Mouse (Mus musculus) heart, embryonic 12.5 days (tissue): ENCODE measurements around the gene Dtl. TPM values are rescaled to one million over a fixed set of nuclear protein-coding genes. Genes with fewer than 3 reads are reported as not detected.
A peak's percentile ranks its signal among the peaks of the same experiment; 100 is the strongest.

Experiments
- ATAC-seq: fragments of 200-750 bp; cut with Nextera tagmentation; 2 replicates; pipeline ENCODE4 v1.8.0; 2017; ENCODE audit warnings: moderate TSS enrichment, moderate library complexity; ENCODE audit not compliant: insufficient number of reproducible peaks, low FRiP score
- H3K27ac ChIP-seq: fragments of 300-500 bp; sonication (generic); 2 replicates; pipeline ENCODE4 v1.5.1; 2016; ENCODE audit warnings: mild to moderate bottlenecking, moderate library complexity; ENCODE audit not compliant: poor library complexity, severe bottlenecking
- H3K27me3 ChIP-seq: fragments of 300-500 bp; sonication (generic); replicated peaks from 2 replicates; pipeline ENCODE4 v1.6.1; 2016; ENCODE audit warnings: mild to moderate bottlenecking, moderate library complexity
- H3K36me3 ChIP-seq: fragments of 300-500 bp; sonication (generic); 2 replicates; pipeline ENCODE4 v1.6.1; 2016; ENCODE audit warnings: mild to moderate bottlenecking, moderate library complexity
- H3K4me1 ChIP-seq: fragments of 300-500 bp; sonication (generic); replicated peaks from 2 replicates; pipeline ENCODE4 v1.6.1; 2016; ENCODE audit warnings: mild to moderate bottlenecking
- H3K4me2 ChIP-seq: fragments of 300-500 bp; sonication (generic); 2 replicates; pipeline ENCODE4 v1.6.1; 2016; ENCODE audit warnings: mild to moderate bottlenecking, moderate library complexity
- H3K4me3 ChIP-seq: fragments of 300-500 bp; sonication (generic); 2 replicates; pipeline ENCODE4 v1.5.1; 2016; ENCODE audit warnings: mild to moderate bottlenecking
- H3K9ac ChIP-seq: fragments of 300-500 bp; sonication (generic); 2 replicates; pipeline ENCODE4 v1.6.1; 2016; ENCODE audit warnings: mild to moderate bottlenecking, moderate library complexity
- H3K9me3 ChIP-seq: fragments of 300-500 bp; sonication (generic); replicated peaks from 2 replicates; pipeline ENCODE4 v1.6.1; 2016; ENCODE audit warnings: mild to moderate bottlenecking, moderate library complexity
- WGBS: fragments of 180-500 bp; shearing (Covaris S2); methylation state at CpG from one replicate; pipeline ENCODE4 v1.1.7; 2016; 5-methylcytosine and 5-hydroxymethylcytosine counted together
- polyA plus RNA-seq: library from polyadenylated mRNA; unstranded; fragments of >200 nt; fragmentation: Nextera tagmentation; extraction: Ambion mirVana; gene quantifications from 2 replicates; pipeline ENCODE4 v1.2.1, GENCODE M21; 2016

Gene Dtl
- polyA plus RNA-seq, 1 experiment from 2014 or later: 40.3 TPM

DNA sequence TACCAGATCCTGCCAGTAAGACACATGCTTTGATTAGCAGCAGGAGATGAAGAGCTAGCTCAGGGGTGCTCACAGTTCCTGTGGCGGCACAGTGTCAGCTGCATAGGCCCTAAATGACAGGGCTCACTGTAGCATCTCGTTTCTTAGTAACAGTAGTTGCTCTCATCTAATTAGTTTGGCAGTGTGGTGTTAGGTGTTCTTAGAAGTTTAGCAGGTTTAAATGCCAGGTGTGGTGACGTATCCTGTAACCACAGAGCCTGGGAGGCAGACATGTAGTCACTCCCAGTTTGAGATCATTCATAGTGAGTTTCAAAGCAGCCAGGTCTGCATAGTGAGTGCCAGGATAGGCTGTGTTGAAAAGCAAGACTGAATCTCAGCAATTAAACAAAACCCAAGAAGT lies 4.2 kb upstream of the Dtl start:
- WGBS: 87% methylated on average over 3 of the region's 3 CpGs
- H3K27me3 ChIP-seq: no peaks in the 10 kb centered on the region
- peaks cover 29% of the 10 kb centered on the region for H3K36me3 ChIP-seq

GRCm38 (mm10) chr1:191574871-191575457 lies 380 bp downstream of the Dtl start:
- H3K4me2 ChIP-seq: peak overlapping the region; percentile 77
- no peaks in the 10 kb centered on the region for H3K9me3 ChIP-seq
- peak; percentile 28 for ATAC-seq
- H3K9ac ChIP-seq: peak overlapping the region; percentile 78
- peak overlapping the region; percentile 87 for H3K27ac ChIP-seq
- under 1% methylated on average over 52 of the region's 52 CpGs for WGBS
- peaks cover 14% of the 10 kb centered on the region for H3K36me3 ChIP-seq
- peaks cover 20% of the 10 kb centered on the region for H3K4me1 ChIP-seq
- peak overlapping the region; percentile 67 for H3K4me3 ChIP-seq
- H3K27me3 ChIP-seq: no peaks in the 10 kb centered on the region

More for the DNA sequence above, 4.2 kb upstream of the Dtl start:
- Histone ChIP-seq H3K4me3 (no peak overlapping the region), H3K9me3 (no peaks in the 10 kb centered on the region), H3K27ac (no peak overlapping the region), H3K4me2 (no peak overlapping the region), H3K9ac (no peak overlapping the region), H3K4me1 (peaks cover 20% of the 10 kb centered on the region)
- no peak for ATAC-seq

GRCm38 (mm10) chr1:191573906-191574639 lies 1.3 kb downstream of the Dtl start:
- 3% methylated on average over 13 of the region's 13 CpGs for WGBS
- H3K4me3 ChIP-seq: peak overlapping the region; percentile 67
- no peak for ATAC-seq
- peaks cover 14% of the 10 kb centered on the region for H3K36me3 ChIP-seq
- H3K4me2 ChIP-seq: peak overlapping the region; percentile 77
- peaks cover 20% of the 10 kb centered on the region for H3K4me1 ChIP-seq
- no peaks in the 10 kb centered on the region for H3K9me3 ChIP-seq
- peak overlapping the region; percentile 78 for H3K9ac ChIP-seq
- H3K27me3 ChIP-seq: no peaks in the 10 kb centered on the region
- peak overlapping the region; percentile 87 for H3K27ac ChIP-seq

DNA sequence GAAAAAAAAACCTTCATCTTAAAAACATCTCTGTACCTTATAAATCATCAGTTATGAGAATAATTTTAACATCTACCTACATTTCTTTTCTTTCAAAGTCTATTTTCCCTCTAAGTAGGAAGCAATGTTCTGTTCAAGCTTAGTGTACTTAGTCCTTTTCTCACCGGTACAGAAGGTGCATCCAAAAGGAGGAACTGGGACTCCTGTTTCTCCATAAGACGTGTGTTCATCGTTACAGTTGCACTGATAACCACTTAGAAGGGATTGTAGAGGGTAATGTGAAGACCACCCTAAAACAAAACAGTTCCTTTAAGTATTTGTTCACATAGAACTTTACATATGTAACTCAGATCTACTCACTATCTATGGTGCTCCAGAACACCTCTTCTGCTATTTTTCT lies 4.9 kb downstream of the Dtl start:
- Histone ChIP-seq H3K4me2 (no peak overlapping the region), H3K4me3 (no peak overlapping the region), H3K9ac (no peak overlapping the region), H3K4me1 (no peaks in the 10 kb centered on the region), H3K27ac (no peak overlapping the region), H3K27me3 (no peaks in the 10 kb centered on the region), H3K9me3 (no peaks in the 10 kb centered on the region), H3K36me3 (peaks cover 29% of the 10 kb centered on the region)
- 87% methylated on average over 3 of the region's 3 CpGs for WGBS
- no peak for ATAC-seq

- ATAC-seq: no peak
- no peaks in the 10 kb centered on the region for H3K4me1 ChIP-seq
- no peaks in the 10 kb centered on the region for H3K27me3 ChIP-seq
- WGBS: 100% methylated on average over 2 of the region's 2 CpGs
- H3K36me3 ChIP-seq: peaks cover 29% of the 10 kb centered on the region
- no peak overlapping the region for H3K9ac ChIP-seq
- H3K9me3 ChIP-seq: no peaks in the 10 kb centered on the region
- H3K4me3 ChIP-seq: no peak overlapping the region
- H3K27ac ChIP-seq: no peak overlapping the region
- H3K4me2 ChIP-seq: no peak overlapping the region
Measured at GRCm38 (mm10) chr1:191569625-191570024, 5.7 kb downstream of the Dtl start.

GRCm38 (mm10) chr1:191567859-191568258 lies 7.5 kb downstream of the Dtl start:
- no peak for ATAC-seq
- no peaks in the 10 kb centered on the region for H3K27me3 ChIP-seq
- H3K27ac ChIP-seq: no peak overlapping the region
- no peak overlapping the region for H3K4me3 ChIP-seq
- no peaks in the 10 kb centered on the region for H3K9me3 ChIP-seq
- H3K9ac ChIP-seq: no peak overlapping the region
- H3K4me2 ChIP-seq: no peak overlapping the region
- peaks cover 29% of the 10 kb centered on the region for H3K36me3 ChIP-seq
- no peaks in the 10 kb centered on the region for H3K4me1 ChIP-seq
- WGBS: 76% methylated on average over 1 of the region's 1 CpGs

DNA sequence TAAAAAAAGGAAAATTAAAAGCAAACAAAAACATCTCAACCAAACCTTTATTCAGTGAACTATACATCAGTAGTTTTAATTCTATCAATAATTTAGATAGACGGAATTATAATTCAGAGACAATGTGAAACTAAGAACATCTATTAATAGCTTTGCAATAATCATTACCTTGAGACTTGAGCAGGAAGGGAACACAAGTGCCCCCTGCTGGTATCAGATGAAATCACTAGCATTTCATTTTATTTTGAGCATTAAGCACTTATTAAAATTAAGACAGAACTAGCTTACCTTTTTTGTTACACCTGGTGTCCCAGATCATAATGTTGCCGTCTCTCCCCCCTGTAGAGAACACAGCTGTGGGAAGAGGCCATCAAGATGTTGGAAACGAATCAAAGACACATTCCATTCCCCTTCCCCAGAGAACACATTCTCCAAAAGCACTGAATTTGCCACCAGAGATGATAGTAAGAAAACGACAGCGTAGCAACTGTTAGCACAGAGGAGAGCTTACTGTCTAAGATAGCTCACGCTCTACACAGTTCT lies 12.4 kb downstream of the Dtl start:
- 57% methylated on average over 6 of the region's 6 CpGs for WGBS
- H3K27me3 ChIP-seq: no peaks in the 10 kb centered on the region
- 0 out of 2 replicates have a peak, but pooled peaks cover 3% of the 10 kb centered on the region for H3K4me1 ChIP-seq
- no peaks in the 10 kb centered on the region for H3K9me3 ChIP-seq
- H3K36me3 ChIP-seq: peaks cover 30% of the 10 kb centered on the region
- H3K4me3 ChIP-seq: no peak overlapping the region
- no peak for ATAC-seq
- H3K27ac ChIP-seq: no peak overlapping the region
- no peak overlapping the region for H3K4me2 ChIP-seq
- H3K9ac ChIP-seq: no peak overlapping the region

DNA sequence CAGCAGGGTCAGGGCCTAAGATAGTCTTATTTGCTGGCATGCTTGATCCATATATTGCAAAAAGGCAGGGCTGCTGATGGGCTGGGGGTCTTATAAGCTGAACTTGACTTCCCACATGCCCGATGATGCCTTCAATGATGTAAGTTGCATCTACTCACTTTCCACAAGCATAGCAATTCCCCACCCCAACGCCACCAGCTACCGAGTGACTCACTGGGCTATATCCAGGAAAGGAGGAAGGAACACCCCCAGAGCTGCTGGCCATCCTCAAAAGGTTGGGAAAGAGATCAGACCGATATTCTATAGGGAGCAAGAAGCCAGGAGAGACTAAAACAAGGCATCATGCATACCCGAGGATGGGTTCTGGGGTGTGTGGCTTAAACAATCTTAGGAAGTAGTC lies 15.6 kb downstream of the Dtl start:
- Histone ChIP-seq H3K4me2 (no peak overlapping the region), H3K9me3 (no peaks in the 10 kb centered on the region), H3K27ac (no peak overlapping the region), H3K4me1 (0 out of 2 replicates have a peak, but pooled peaks cover 6% of the 10 kb centered on the region), H3K36me3 (peaks cover 40% of the 10 kb centered on the region), H3K27me3 (no peaks in the 10 kb centered on the region), H3K9ac (no peak overlapping the region), H3K4me3 (no peak overlapping the region)
- WGBS: 73% methylated on average over 5 of the region's 5 CpGs
- ATAC-seq: no peak

DNA sequence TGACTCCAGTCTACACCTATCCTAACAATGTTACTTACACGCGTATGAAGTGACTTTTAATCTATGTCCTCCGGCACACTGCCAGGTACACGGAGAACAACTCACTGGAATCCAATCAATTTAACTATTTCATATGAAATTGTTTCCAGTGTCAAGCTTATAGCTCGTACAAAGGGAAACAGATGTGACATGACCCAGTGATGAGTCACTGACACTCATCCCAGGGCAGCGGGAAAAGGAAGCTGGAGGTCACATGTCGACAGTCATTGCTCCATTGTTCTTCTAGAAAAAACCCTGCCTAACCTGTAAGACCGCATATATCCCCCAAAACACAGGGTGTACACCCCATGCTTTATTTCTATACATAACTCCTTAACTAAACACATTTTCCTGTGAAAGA lies 18.2 kb downstream of the Dtl start:
- Histone ChIP-seq H3K4me3 (no peak overlapping the region), H3K9me3 (no peaks in the 10 kb centered on the region), H3K36me3 (peaks cover 52% of the 10 kb centered on the region), H3K4me2 (no peak overlapping the region), H3K4me1 (0 out of 2 replicates have a peak, but pooled peaks cover 6% of the 10 kb centered on the region), H3K9ac (no peak overlapping the region), H3K27me3 (no peaks in the 10 kb centered on the region), H3K27ac (no peak overlapping the region)
- ATAC-seq: no peak
- 65% methylated on average over 8 of the region's 8 CpGs for WGBS

DNA sequence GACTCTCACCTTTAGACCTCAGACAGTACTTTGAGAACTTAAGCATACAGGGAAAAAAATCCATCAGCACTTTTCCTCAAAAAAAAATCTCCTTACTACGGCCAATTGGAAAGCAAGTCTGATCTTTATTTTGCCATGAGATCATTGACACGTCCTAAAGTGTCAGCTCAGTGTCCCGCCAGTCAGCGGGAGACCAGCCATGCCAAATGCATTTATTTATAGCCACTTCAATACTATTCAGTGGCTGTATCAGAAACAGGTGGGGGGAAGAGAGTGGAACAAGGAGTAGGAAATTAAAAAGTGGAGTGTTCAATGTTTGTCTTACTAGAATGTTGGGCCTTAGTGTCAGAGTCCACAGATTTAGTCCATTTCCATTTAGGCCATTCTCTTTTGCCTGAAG lies 24.6 kb downstream of the Dtl start:
- H3K4me2 ChIP-seq: no peak overlapping the region
- no peak for ATAC-seq

GRCm38 (mm10) chr1:191543747-191544146 lies 31.6 kb downstream of the Dtl start:
- Histone ChIP-seq H3K4me1 (peaks cover 23% of the 10 kb centered on the region), H3K4me3 (no peak overlapping the region), H3K36me3 (peaks cover 62% of the 10 kb centered on the region), H3K9ac (no peak overlapping the region), H3K4me2 (no peak overlapping the region), H3K9me3 (no peaks in the 10 kb centered on the region), H3K27me3 (no peaks in the 10 kb centered on the region), H3K27ac (no peak overlapping the region)
- 42% methylated on average over 3 of the region's 3 CpGs for WGBS
- ATAC-seq: no peak

More for the DNA sequence above, 24.6 kb downstream of the Dtl start:
- Histone ChIP-seq H3K27me3 (no peaks in the 10 kb centered on the region), H3K9ac (no peak overlapping the region), H3K4me3 (no peak overlapping the region), H3K4me1 (peaks cover 7% of the 10 kb centered on the region; the same call in 1 of the 2 replicates), H3K9me3 (no peaks in the 10 kb centered on the region), H3K36me3 (peaks cover 50% of the 10 kb centered on the region), H3K27ac (no peak overlapping the region)
- 34% methylated on average over 4 of the region's 4 CpGs for WGBS
